18 mouse cellular contexts compared by ENCODE assay signal in genomic region chr13:13558900-13559299, GRCm38 (mm10). TPM values are rescaled to one million over a fixed set of nuclear protein-coding genes. Genes with fewer than 3 reads are reported as not detected.
A peak's percentile ranks its signal among the peaks of the same experiment; 100 is the strongest.
DNase-seq lines count a peak whose midpoint lies in the region; ATAC-seq and TF ChIP-seq lines count a peak whose summit lies in the region.
"Had no signal": no experiment of that assay in that cellular context is flagged by ENCODE, and none has a peak within 500 bp of the region (broad histone marks: within the 10 kb centered on the region; RNA-seq: fewer than 3 reads in every experiment).

No protein-coding gene starts in this region.

- no peak overlapping the region for H3K9ac ChIP-seq in liver, adult 2 months (ENCODE audit: low read depth, low read length)
- no peak overlapping the region for H3K9ac ChIP-seq in CH12.LX (ENCODE audit: insufficient read depth, low read depth)
- H3K9ac ChIP-seq in liver, embryonic 16.5 days (ENCODE audit: low read depth, low read length): no peak overlapping the region
- H3K9ac ChIP-seq: forebrain, postnatal 0 days; limb, embryonic 12.5 days had no signal

- dilution Hi-C loops in CH12.LX (cut with MboI; ENCODE audit: extremely low pct_ligation_motif_present, extremely low pct_unique_long_range_greater_than_20kb, low sequenced_read_pairs): no loop called here

- no peaks in the 10 kb centered on the region for H3K9me3 ChIP-seq in CH12.LX (replicated peaks; ENCODE audit: low read length)
- no peaks in the 10 kb centered on the region for H3K9me3 ChIP-seq in liver, embryonic 16.5 days (replicated peaks; ENCODE audit: control insufficient read depth, low read length)
- H3K9me3 ChIP-seq: limb, embryonic 12.5 days had no signal

- TF ChIP-seq POLR2A in liver, adult 2 months (IDR thresholded peaks at IDR 0.05; ENCODE audit: extremely low read depth, insufficient read depth, low read length): no peak
- TF ChIP-seq POLR2A in CH12.LX (IDR thresholded peaks at IDR 0.05; ENCODE audit: low read depth, low read length): no peak
- TF ChIP-seq POLR2A in thymus, adult 2 months (IDR thresholded peaks at IDR 0.05; ENCODE audit: control insufficient read depth, extremely low read depth, insufficient read depth, low read length, poor library complexity): no peak

- H3K27ac ChIP-seq in liver, adult 2 months (replicated peaks; ENCODE audit: insufficient read depth, low read depth, low read length): no peak overlapping the region
- H3K27ac ChIP-seq in CH12.LX (ENCODE audit: insufficient read depth, low read depth): no peak overlapping the region
- H3K27ac ChIP-seq in liver, embryonic 16.5 days (ENCODE audit: low read length): no peak overlapping the region
- H3K27ac ChIP-seq in thymus, adult 2 months (ENCODE audit: control insufficient read depth, insufficient read depth, low read length): peak overlapping the region; percentile 61
- H3K27ac ChIP-seq: limb, embryonic 12.5 days had no signal

- H3K27me3 ChIP-seq in liver, adult 2 months (ENCODE audit: control insufficient read depth, insufficient read depth, low read length): no peaks in the 10 kb centered on the region
- H3K27me3 ChIP-seq in CH12.LX (replicated peaks): no peaks in the 10 kb centered on the region
- H3K27me3 ChIP-seq in liver, embryonic 16.5 days (ENCODE audit: control insufficient read depth, insufficient read depth, low read depth, low read length): no peaks in the 10 kb centered on the region
- no peaks in the 10 kb centered on the region for H3K27me3 ChIP-seq in thymus, adult 2 months (ENCODE audit: control insufficient read depth, insufficient read depth, low read length)
- H3K27me3 ChIP-seq: limb, embryonic 12.5 days had no signal

- intact Hi-C loops in gastrocnemius, postnatal 14 days (cut with DNase I; ENCODE audit: low total_unique reads): no loop called here

- ATAC-seq in liver, embryonic 16.5 days (ENCODE audit: low read depth): peak; percentile 70
- ATAC-seq: forebrain, postnatal 0 days; inflammation-experienced regulatory T-cells, adult 6 months had no signal

- TF ChIP-seq EP300 in CH12.LX (IDR thresholded peaks at IDR 0.05; ENCODE audit: low read length): no peak

- TF ChIP-seq RAD21 in CH12.LX (IDR thresholded peaks at IDR 0.05; ENCODE audit: low read depth, low read length): no peak

- no peaks in the 10 kb centered on the region for H3K36me3 ChIP-seq in liver, adult 2 months (ENCODE audit: control insufficient read depth, insufficient read depth, low read length)
- H3K36me3 ChIP-seq in CH12.LX (replicated peaks in 1 of 2; ENCODE audit: control insufficient read depth in 1 of 2, insufficient read depth in 1 of 2, low read length in 1 of 2): no peaks in the 10 kb centered on the region
- H3K36me3 ChIP-seq in liver, embryonic 16.5 days (ENCODE audit: control insufficient read depth, insufficient read depth): no peaks in the 10 kb centered on the region
- no peaks in the 10 kb centered on the region for H3K36me3 ChIP-seq in thymus, adult 2 months (ENCODE audit: control insufficient read depth, insufficient read depth, low read length)
- H3K36me3 ChIP-seq: limb, embryonic 12.5 days had no signal

- no peaks in the 10 kb centered on the region for H3K79me2 ChIP-seq in liver, adult 2 months (ENCODE audit: control insufficient read depth, insufficient read depth, low read length)
- H3K79me2 ChIP-seq in CH12.LX (replicated peaks; ENCODE audit: control insufficient read depth, extremely low read depth, insufficient read depth, poor library complexity, severe bottlenecking): no peaks in the 10 kb centered on the region

- TF ChIP-seq CTCF in liver, adult 2 months (IDR thresholded peaks at IDR 0.05; ENCODE audit: low read depth, low read length): no peak
- no peak for TF ChIP-seq CTCF in CH12.LX (conservative IDR thresholded peaks at IDR 0.05 in 1 of 2, IDR thresholded peaks at IDR 0.05 in 1 of 2; ENCODE audit: low read depth in 2 of 2, low read length in 2 of 2)
- no peak for TF ChIP-seq CTCF in thymus, adult 2 months (IDR thresholded peaks at IDR 0.05; ENCODE audit: borderline replicate concordance, control insufficient read depth, extremely low read depth, insufficient read depth, low read length, poor library complexity)

- in situ Hi-C loops in CH12.LX (cut with MboI; ENCODE audit: low pct_ligation_motif_present, low pct_unique_long_range_greater_than_20kb, low sequenced_read_pairs): no loop called here

- H3K4me1 ChIP-seq in liver, adult 2 months (ENCODE audit: control insufficient read depth, insufficient read depth, low read length): peaks cover 2% of the 10 kb centered on the region; the same call in 1 of the 2 replicates
- peaks cover 25 to 56% of the 10 kb centered on the region in 2 experiments for H3K4me1 ChIP-seq in CH12.LX (ENCODE audit: control insufficient read depth in 1 of 2, insufficient read depth in 2 of 2)
- H3K4me1 ChIP-seq in liver, embryonic 16.5 days (ENCODE audit: control insufficient read depth, low read depth, low read length): no peaks in the 10 kb centered on the region
- H3K4me1 ChIP-seq in thymus, adult 2 months (replicated peaks; ENCODE audit: control insufficient read depth, insufficient read depth, low read length): peaks cover 28% of the 10 kb centered on the region
- H3K4me1 ChIP-seq: limb, embryonic 12.5 days had no signal

- H3K4me2 ChIP-seq in CH12.LX (ENCODE audit: insufficient read depth, low read depth, poor library complexity, severe bottlenecking): no peak overlapping the region
- no peak overlapping the region for H3K4me2 ChIP-seq in liver, embryonic 16.5 days (ENCODE audit: low read depth, low read length)
- H3K4me2 ChIP-seq: limb, embryonic 12.5 days had no signal

- WGBS in liver, adult 2 months: 21% methylated on average over 5 of the region's 5 CpGs
- 35% methylated on average over 5 of the region's 5 CpGs for WGBS in liver, embryonic 16.5 days (ENCODE audit: insufficient replicate concordance)
- 16% methylated on average over 5 of the region's 5 CpGs for WGBS in thymus, adult 2 months

- H3K4me3 ChIP-seq in liver, adult 2 months (ENCODE audit: insufficient read depth, low read depth, low read length): no peak overlapping the region
- H3K4me3 ChIP-seq in CH12.LX (replicated peaks in 1 of 3; ENCODE audit: low read depth in 2 of 3, low read length in 2 of 3, poor library complexity in 1 of 3): no peak overlapping the region
- H3K4me3 ChIP-seq in liver, embryonic 16.5 days (ENCODE audit: low read depth, low read length): no peak overlapping the region
- no peak overlapping the region for H3K4me3 ChIP-seq in thymus, adult 2 months (ENCODE audit: control insufficient read depth, insufficient read depth, low read length)
- H3K4me3 ChIP-seq: limb, embryonic 12.5 days had no signal

- DNase-seq in liver, adult 2 months (ENCODE audit: extremely low read depth, low read depth, low spot score): peak; percentile 77
- DNase-seq in liver (no peak), CH12.LX (ENCODE audit: extremely low read depth) (peak; percentile 27)
- peak; percentile 51 for DNase-seq in thymus, adult 2 months
- no peak for DNase-seq in gastrocnemius, postnatal 14 days
- no peak for DNase-seq in spleen, postnatal 14 days (ENCODE audit: low spot score in 2 of 2)
- DNase-seq in spleen, adult 12 weeks (ENCODE audit: low spot score): no peak
- DNase-seq: adrenal gland, adult 8-10 months; cerebellum, adult 11 months; forebrain, postnatal 0 days; gastrocnemius, postnatal 25 days; heart, postnatal 14 days; kidney, postnatal 25 days; layer of hippocampus, postnatal 36 days; spleen, adult 18-20 months had no signal

TF ChIP-seq in CH12.LX, 34 proteins besides CTCF, POLR2A, EP300 and RAD21:
- TF ChIP-seq MYC (IDR thresholded peaks at IDR 0.05; ENCODE audit: low read depth, low read length) (no peak), ZMIZ1 (IDR thresholded peaks at IDR 0.05; ENCODE audit: low read depth, low read length) (no peak), MXI1 (IDR thresholded peaks at IDR 0.05; ENCODE audit: low read depth, low read length) (no peak), CHD2 (IDR thresholded peaks at IDR 0.05; ENCODE audit: low read length) (no peak), BHLHE40 (IDR thresholded peaks at IDR 0.05; ENCODE audit: low read depth, low read length) (no peak), ZNF384 (IDR thresholded peaks at IDR 0.05; ENCODE audit: low read depth, low read length) (no peak), MEF2A (IDR thresholded peaks at IDR 0.05; ENCODE audit: borderline replicate concordance, low read depth, low read length) (no peak), USF1 (IDR thresholded peaks at IDR 0.05; ENCODE audit: low read depth, low read length) (no peak)

RNA-seq across cellular contexts. Expression of gene Lyst, which starts 31.3 kb away (rescaled TPM):
- 30.3 and 35.2 TPM in 2 replicates for total RNA-seq in liver, adult 2 months (2014; rRNA removed)
- 2.3 and 16.9 TPM in 2 replicates for polyA plus RNA-seq in liver, adult 2 months (2012; rRNA removed)
- total RNA-seq in CH12.LX (2012; rRNA removed): 33.1 and 38.1 TPM in 2 replicates
- total RNA-seq in CH12.LX (2014; rRNA removed): 31.2 and 34.8 TPM in 2 replicates
- 48.7 and 61.1 TPM in 2 replicates for polyA plus RNA-seq in CH12.LX (2012; ENCODE audit: insufficient read length, low read depth)
- 3.6 and 4.6 TPM in 2 replicates for polyA plus RNA-seq in liver, embryonic 16.5 days (2015; fragmentation: Nextera tagmentation; extraction: Ambion mirVana)
- 28.2 and 31.1 TPM in 2 replicates for polyA plus RNA-seq in thymus, adult 2 months (2012; rRNA removed)
- 1 to 10 TPM; 4.4 to 7.5 TPM for total RNA-seq in gastrocnemius, postnatal 14 days (2021)

Comparison
In these comparisons a context has a peak if more than half of its experiments do, and no peak if none do; other contexts are left out.
1. DNase-seq: peak in liver, adult 2 months (single experiment), CH12.LX (single experiment) and thymus, adult 2 months (single experiment); none in liver (single experiment), gastrocnemius, postnatal 14 days (single experiment), spleen, postnatal 14 days (0 of 2) and spleen, adult 12 weeks (single experiment).